ENCODE assay signal across 8 mouse cellular contexts in the genomic region with DNA sequence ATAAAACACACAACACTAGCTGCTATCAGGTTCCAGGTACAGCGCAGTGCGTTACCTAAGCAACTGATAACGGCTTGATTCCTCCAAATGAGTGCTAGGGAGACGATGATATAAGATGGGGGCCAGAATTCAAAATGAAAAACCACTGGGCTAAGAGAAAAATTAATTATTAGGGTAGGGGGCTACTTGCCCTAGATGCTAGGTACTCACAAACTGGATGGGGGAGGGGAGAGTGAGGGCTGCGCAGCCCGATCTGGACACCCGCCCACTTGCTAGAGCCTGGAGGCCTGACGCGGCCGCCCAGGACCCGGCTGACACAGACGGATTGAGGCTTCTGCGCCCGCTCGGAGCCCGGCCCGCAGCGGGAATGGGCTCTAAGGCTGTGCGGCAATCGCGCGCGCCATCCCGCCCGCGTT. TPM values are rescaled to one million over a fixed set of nuclear protein-coding genes. Genes with fewer than 3 reads are reported as not detected.
DNase-seq lines count a peak whose midpoint lies in the region; ATAC-seq and TF ChIP-seq lines count a peak whose summit lies in the region.

No protein-coding gene starts in this region.

- no peaks in the 10 kb centered on the region for H3K36me3 ChIP-seq in lung, embryonic 14.5 days (ENCODE audit: insufficient read depth)
- H3K36me3 ChIP-seq in embryonic facial prominence, embryonic 10.5 days (replicated peaks) = peaks cover 7% of the 10 kb centered on the region; the same call in 1 of the 2 replicates
- no peaks in the 10 kb centered on the region for H3K36me3 ChIP-seq in hindbrain, postnatal 0 days (ENCODE audit: insufficient read depth, low read length)

- peak overlapping the region; percentile 99 for H3K9ac ChIP-seq in lung, embryonic 14.5 days
- peak overlapping the region; percentile 89 for H3K9ac ChIP-seq in hindbrain, postnatal 0 days (replicated peaks; ENCODE audit: low read length)

- WGBS in lung, embryonic 14.5 days = 0% methylated on average over 26 of the region's 26 CpGs
- WGBS in embryonic facial prominence, embryonic 10.5 days = under 1% methylated on average over 26 of the region's 26 CpGs
- under 1% methylated on average over 17 of the region's 26 CpGs for WGBS in hindbrain, postnatal 0 days

- no peaks in the 10 kb centered on the region for H3K27me3 ChIP-seq in lung, embryonic 14.5 days (ENCODE audit: insufficient read depth, low read length)
- H3K27me3 ChIP-seq in embryonic facial prominence, embryonic 10.5 days (replicated peaks; ENCODE audit: low read depth, poor library complexity, severe bottlenecking) = no peaks in the 10 kb centered on the region
- H3K27me3 ChIP-seq in hindbrain, postnatal 0 days (ENCODE audit: insufficient read depth, low read length) = no peaks in the 10 kb centered on the region

- TF ChIP-seq CTCF in lung, embryonic 14.5 days (IDR thresholded peaks at IDR 0.05; ENCODE audit: low read depth) = no peak
- no peak for TF ChIP-seq CTCF in hindbrain, postnatal 0 days (IDR thresholded peaks at IDR 0.05; ENCODE audit: low read depth)

- peak; percentile 35 for ATAC-seq in lung, embryonic 14.5 days (ENCODE audit: insufficient read depth)
- no peak for ATAC-seq in hindbrain, postnatal 0 days
- ATAC-seq in megakaryocyte progenitor cell, adult 5-6 weeks (replicated peaks; ENCODE audit: poor library complexity) = 0 out of 2 replicates have a peak, but pooled peaks have one; percentile 3

- H3K4me3 ChIP-seq in lung, embryonic 14.5 days (ENCODE audit: low read depth, low read length) = peak overlapping the region; percentile 89
- H3K4me3 ChIP-seq in embryonic facial prominence, embryonic 10.5 days = peak overlapping the region; percentile 90
- peak overlapping the region; percentile 86 for H3K4me3 ChIP-seq in hindbrain, postnatal 0 days (ENCODE audit: low read length)

- peak; percentile 76 for DNase-seq in adrenal gland, postnatal 14 days
- no peak for DNase-seq in adrenal gland, adult (ENCODE audit: inconsistent age in 2 of 2, low spot score in 1 of 2)
- peak; percentile 81 for DNase-seq in lung, embryonic 14.5 days
- DNase-seq in lung, postnatal 4 days = no peak
- DNase-seq in embryonic facial prominence, embryonic 10.5 days (ENCODE audit: low spot score) = peak; percentile 75
- peak; percentile 81 for DNase-seq in hindbrain, postnatal 0 days (ENCODE audit: low spot score)
- DNase-seq in urinary bladder, postnatal 10 days (ENCODE audit: low spot score) = no peak

- peaks cover 19% of the 10 kb centered on the region for H3K4me1 ChIP-seq in lung, embryonic 14.5 days (ENCODE audit: insufficient read depth)
- H3K4me1 ChIP-seq in embryonic facial prominence, embryonic 10.5 days = peaks cover 49% of the 10 kb centered on the region
- peaks cover 11% of the 10 kb centered on the region for H3K4me1 ChIP-seq in hindbrain, postnatal 0 days (ENCODE audit: insufficient read depth, low read length)

- peak overlapping the region; percentile 78 for H3K4me2 ChIP-seq in lung, embryonic 14.5 days
- peak overlapping the region; percentile 77 for H3K4me2 ChIP-seq in hindbrain, postnatal 0 days (ENCODE audit: low read depth, low read length)

- peak overlapping the region; percentile 100 for H3K27ac ChIP-seq in lung, embryonic 14.5 days (ENCODE audit: low read depth)
- H3K27ac ChIP-seq in embryonic facial prominence, embryonic 10.5 days (replicated peaks) = peak overlapping the region; percentile 100
- H3K27ac ChIP-seq in hindbrain, postnatal 0 days = peak overlapping the region; percentile 99

- H3K9me3 ChIP-seq in lung, embryonic 14.5 days (ENCODE audit: low read depth, low read length) = no peaks in the 10 kb centered on the region
- no peaks in the 10 kb centered on the region for H3K9me3 ChIP-seq in embryonic facial prominence, embryonic 10.5 days
- H3K9me3 ChIP-seq in hindbrain, postnatal 0 days (ENCODE audit: low read length) = no peaks in the 10 kb centered on the region

RNA-seq across cellular contexts. Expression of gene Zbtb25, which starts 0.6 kb away (rescaled TPM):
- 7.3 and 9.1 TPM in 2 replicates for total RNA-seq in adrenal gland, postnatal 14 days (2021)
- 18.4 and 19.4 TPM in 2 replicates for polyA plus RNA-seq in lung, embryonic 14.5 days (2014; fragmentation: Nextera tagmentation; extraction: Ambion mirVana)
- polyA plus RNA-seq in embryonic facial prominence, embryonic 10.5 days (2016; fragmentation: Nextera tagmentation; extraction: Ambion mirVana) = 14.6 and 17.7 TPM in 2 replicates
- 20.5 and 25.2 TPM in 2 replicates for total RNA-seq in hindbrain, postnatal 0 days (2014; rRNA removed)
- 12.1 and 12.7 TPM in 2 replicates for polyA plus RNA-seq in hindbrain, postnatal 0 days (2015; fragmentation: Nextera tagmentation; extraction: Ambion mirVana)
- 31.1 and 39.7 TPM in 2 replicates for total RNA-seq in megakaryocyte progenitor cell, adult 5-6 weeks (2015)
- total RNA-seq in megakaryocyte progenitor cell, adult 5-6 weeks (2017) = 15.2 and 17.0 TPM in 2 replicates

RNA-seq across cellular contexts. Expression of gene Zbtb1, which starts 1.3 kb away (rescaled TPM):
- 6.4 and 7.0 TPM in 2 replicates for total RNA-seq in adrenal gland, postnatal 14 days (2021)
- polyA plus RNA-seq in lung, embryonic 14.5 days (2014; fragmentation: Nextera tagmentation; extraction: Ambion mirVana) = 12.6 and 13.2 TPM in 2 replicates
- polyA plus RNA-seq in embryonic facial prominence, embryonic 10.5 days (2016; fragmentation: Nextera tagmentation; extraction: Ambion mirVana) = 9.4 and 10.0 TPM in 2 replicates
- 3.3 and 3.6 TPM in 2 replicates for total RNA-seq in hindbrain, postnatal 0 days (2014; rRNA removed)
- 3.0 and 3.1 TPM in 2 replicates for polyA plus RNA-seq in hindbrain, postnatal 0 days (2015; fragmentation: Nextera tagmentation; extraction: Ambion mirVana)
- 14.8 and 17.7 TPM in 2 replicates for total RNA-seq in megakaryocyte progenitor cell, adult 5-6 weeks (2015)
- 12.7 and 18.0 TPM in 2 replicates for total RNA-seq in megakaryocyte progenitor cell, adult 5-6 weeks (2017)

RNA-seq across cellular contexts. Expression of gene Hspa2, which starts 35.2 kb away (rescaled TPM):
- 21.9 and 23.3 TPM in 2 replicates for total RNA-seq in adrenal gland, postnatal 14 days (2021)
- 6.0 TPM in 2 replicates for polyA plus RNA-seq in lung, embryonic 14.5 days (2014; fragmentation: Nextera tagmentation; extraction: Ambion mirVana)
- 5.4 and 5.9 TPM in 2 replicates for polyA plus RNA-seq in embryonic facial prominence, embryonic 10.5 days (2016; fragmentation: Nextera tagmentation; extraction: Ambion mirVana)
- 9.6 and 17.2 TPM in 2 replicates for total RNA-seq in hindbrain, postnatal 0 days (2014; rRNA removed)
- polyA plus RNA-seq in hindbrain, postnatal 0 days (2015; fragmentation: Nextera tagmentation; extraction: Ambion mirVana) = 11.1 and 13.8 TPM in 2 replicates
- total RNA-seq in megakaryocyte progenitor cell, adult 5-6 weeks (2015) = 6.9 and 8.3 TPM in 2 replicates
- 18.2 and 19.9 TPM in 2 replicates for total RNA-seq in megakaryocyte progenitor cell, adult 5-6 weeks (2017)

RNA-seq across cellular contexts. Expression of gene Akap5, which starts 44.1 kb away (rescaled TPM):
- 3.4 and 4.3 TPM in 2 replicates for total RNA-seq in adrenal gland, postnatal 14 days (2021)
- 24.2 and 25.7 TPM in 2 replicates for polyA plus RNA-seq in lung, embryonic 14.5 days (2014; fragmentation: Nextera tagmentation; extraction: Ambion mirVana)
- polyA plus RNA-seq in embryonic facial prominence, embryonic 10.5 days (2016; fragmentation: Nextera tagmentation; extraction: Ambion mirVana) = 2.3 and 2.7 TPM in 2 replicates
- 13.1 and 15.0 TPM in 2 replicates for total RNA-seq in hindbrain, postnatal 0 days (2014; rRNA removed)
- polyA plus RNA-seq in hindbrain, postnatal 0 days (2015; fragmentation: Nextera tagmentation; extraction: Ambion mirVana) = 11.8 and 12.5 TPM in 2 replicates
- total RNA-seq in megakaryocyte progenitor cell, adult 5-6 weeks (2015) = 0.24 and 0.35 TPM in 2 replicates
- 0.25 and 0.74 TPM in 2 replicates for total RNA-seq in megakaryocyte progenitor cell, adult 5-6 weeks (2017)

RNA-seq across cellular contexts. Expression of gene Ppp1r36, which starts 48.5 kb away (rescaled TPM):
- 0.34 TPM in 1 of 2 replicates, not detected in the other for total RNA-seq in adrenal gland, postnatal 14 days (2021)
- 2.8 and 3.2 TPM in 2 replicates for polyA plus RNA-seq in lung, embryonic 14.5 days (2014; fragmentation: Nextera tagmentation; extraction: Ambion mirVana)
- 1.6 and 1.8 TPM in 2 replicates for polyA plus RNA-seq in embryonic facial prominence, embryonic 10.5 days (2016; fragmentation: Nextera tagmentation; extraction: Ambion mirVana)
- 0.25 and 0.52 TPM in 2 replicates for total RNA-seq in hindbrain, postnatal 0 days (2014; rRNA removed)
- polyA plus RNA-seq in hindbrain, postnatal 0 days (2015; fragmentation: Nextera tagmentation; extraction: Ambion mirVana) = 2.7 and 2.8 TPM in 2 replicates
- total RNA-seq in megakaryocyte progenitor cell, adult 5-6 weeks (2015) = 0.39 and 0.72 TPM in 2 replicates
- 0.24 TPM in 1 of 2 replicates, not detected in the other for total RNA-seq in megakaryocyte progenitor cell, adult 5-6 weeks (2017)

Comparison
In these comparisons a context has a peak if more than half of its experiments do, and no peak if none do; other contexts are left out.
1. DNase-seq: peak in adrenal gland, postnatal 14 days (single experiment), lung, embryonic 14.5 days (single experiment), embryonic facial prominence, embryonic 10.5 days (single experiment) and hindbrain, postnatal 0 days (single experiment); none in adrenal gland, adult (0 of 2), lung, postnatal 4 days (0 of 2) and urinary bladder, postnatal 10 days (single experiment).
2. Peak in every context shown above with its lines, with median percentiles within 50 percentile points of each other: H3K27ac ChIP-seq and H3K4me3 ChIP-seq.